Mouse (Mus musculus): Measurements from ENCODE around the gene Prepl.

The Prepl gene

GRCm38 (mm10) chr17:85090120-85091099, at the start of gene Prepl, which contains the start of gene Camkmt:
Gene Prepl (minus strand): TSS chr17:85090241.
Gene Camkmt (plus strand): TSS chr17:85090552.
- DNase-seq = peak; percentile 96 to 98

GRCm38 (mm10) chr17:85138393-85138792, 48.4 kb upstream of the Prepl start:
- DNase-seq = no peak

- DNase-seq = peak in 1 of 2 experiments; percentile 78
Observed at GRCm38 (mm10) chr17:85116643-85117042, 26.6 kb upstream of the Prepl start.

GRCm38 (mm10) chr17:85113441-85113840, 23.4 kb upstream of the Prepl start:
- DNase-seq = no peak

GRCm38 (mm10) chr17:85110640-85111039, 20.6 kb upstream of the Prepl start:
- DNase-seq = no peak

- DNase-seq = no peak
Observed at GRCm38 (mm10) chr17:85103310-85103709, 13.3 kb upstream of the Prepl start.

GRCm38 (mm10) chr17:85101751-85102150, 11.7 kb upstream of the Prepl start:
- DNase-seq = no peak

GRCm38 (mm10) chr17:85100232-85100631, 10.2 kb upstream of the Prepl start:
- no peak for DNase-seq

- DNase-seq = no peak
Observed at GRCm38 (mm10) chr17:85098677-85099323, 8.8 kb upstream of the Prepl start.

GRCm38 (mm10) chr17:85096396-85096795, 6.4 kb upstream of the Prepl start:
- DNase-seq = no peak

- no peak for DNase-seq
Observed at GRCm38 (mm10) chr17:85091762-85092161, 1.7 kb upstream of the Prepl start.

- no peak for DNase-seq
Observed at GRCm38 (mm10) chr17:85089621-85090020, 420 bp downstream of the Prepl start.

GRCm38 (mm10) chr17:85089011-85089410, 1.0 kb downstream of the Prepl start:
- DNase-seq = no peak

GRCm38 (mm10) chr17:85088401-85088800, 1.6 kb downstream of the Prepl start:
- no peak for DNase-seq

GRCm38 (mm10) chr17:85087591-85087990, 2.5 kb downstream of the Prepl start:
- DNase-seq = no peak

- DNase-seq = no peak
Observed at GRCm38 (mm10) chr17:85086501-85086900, 3.5 kb downstream of the Prepl start.

- no peak for DNase-seq
Observed at GRCm38 (mm10) chr17:85085335-85085734, 4.7 kb downstream of the Prepl start.

- no peak for DNase-seq
Observed at GRCm38 (mm10) chr17:85080781-85081180, 9.3 kb downstream of the Prepl start.

GRCm38 (mm10) chr17:85079276-85079675, 10.8 kb downstream of the Prepl start:
- no peak for DNase-seq

GRCm38 (mm10) chr17:85074083-85074482, 16.0 kb downstream of the Prepl start:
- no peak for DNase-seq

- DNase-seq = no peak
Observed at GRCm38 (mm10) chr17:85073214-85073613, 16.8 kb downstream of the Prepl start.

- DNase-seq = no peak
Observed at GRCm38 (mm10) chr17:85072383-85072782, 17.7 kb downstream of the Prepl start.

- DNase-seq = no peak
Observed at GRCm38 (mm10) chr17:85071088-85071775, 18.8 kb downstream of the Prepl start.

All from kidney, postnatal 25 days (tissue).